Mouse (Mus musculus) hindbrain, postnatal 0 days (tissue): ENCODE data around the gene Lonp2. TPM values are rescaled to one million over a fixed set of nuclear protein-coding genes. Genes with fewer than 3 reads are reported as not detected.

ENCODE experiments used
- ATAC-seq: fragments of 200-750 bp; cut with Nextera tagmentation; 2 replicates; pipeline ENCODE4 v1.8.0; 2017; ENCODE audit warnings: mild to moderate bottlenecking, moderate TSS enrichment, moderate library complexity
- DNase-seq: peaks from one replicate; pipeline ENCODE4 v3.0.0-alpha.2; 2015; ENCODE audit warnings: low spot score
- H3K27ac ChIP-seq: fragments of 300-500 bp; sonication (generic); 2 replicates; pipeline ENCODE4 v1.5.1; 2014; ENCODE audit warnings: mild to moderate bottlenecking
- H3K27me3 ChIP-seq: fragments of 300-500 bp; sonication (generic); 2 replicates; pipeline ENCODE4 v1.6.1; 2014; ENCODE audit warnings: low read length, mixed read lengths; ENCODE audit not compliant: insufficient read depth
- H3K36me3 ChIP-seq: fragments of 300-500 bp; sonication (generic); 2 replicates; pipeline ENCODE4 v1.6.1; 2014; ENCODE audit warnings: low read length, mixed read lengths; ENCODE audit not compliant: insufficient read depth
- H3K4me1 ChIP-seq: fragments of 300-500 bp; sonication (generic); 2 replicates; pipeline ENCODE4 v1.6.1; 2014; ENCODE audit warnings: antibody characterized with exemption, low read length, mixed read lengths; ENCODE audit not compliant: insufficient read depth
- H3K4me2 ChIP-seq: fragments of 300-500 bp; sonication (generic); 2 replicates; pipeline ENCODE4 v1.6.1; 2014; ENCODE audit warnings: low read depth, mild to moderate bottlenecking, low read length, moderate library complexity, mixed read lengths
- H3K4me3 ChIP-seq: fragments of 300-500 bp; sonication (generic); 2 replicates; pipeline ENCODE4 v1.5.1; 2014; ENCODE audit warnings: low read length
- H3K9ac ChIP-seq: fragments of 300-500 bp; sonication (generic); replicated peaks from 2 replicates; pipeline ENCODE4 v1.6.1; 2014; ENCODE audit warnings: mild to moderate bottlenecking, low read length, moderate library complexity, mixed read lengths
- H3K9me3 ChIP-seq: fragments of 300-500 bp; sonication (generic); 2 replicates; pipeline ENCODE4 v1.6.1; 2016; ENCODE audit warnings: low read length, mixed read lengths
- CTCF ChIP-seq: IDR thresholded peaks from 2 replicates; pipeline ENCODE4 v1.5.1; 2016; ENCODE audit warnings: antibody characterized with exemption, control low read depth, low read depth
- WGBS: fragments of 180-500 bp; shearing (Covaris S2); extraction: QIAGEN DNeasy Blood & Tissue Kit; methylation state at CpG from one replicate; pipeline ENCODE4 v1.1.7; 2014; 5-methylcytosine and 5-hydroxymethylcytosine counted together
- polyA plus RNA-seq: library from polyadenylated mRNA; unstranded; fragments of >200 nt; fragmentation: Nextera tagmentation; extraction: Ambion mirVana; gene quantifications from 2 replicates; pipeline ENCODE4 v1.2.1, GENCODE M21; 2015
- total RNA-seq: library from RNA; depleted of rRNA; stranded (reverse); fragments of >200 nt; gene quantifications from 2 replicates; pipeline ENCODE4 v1.2.3, GENCODE M21; 2014

Gene Lonp2
- total and polyA plus RNA-seq, 2 experiments from 2014 or later: 58.8 to 65.2 TPM

- DNase-seq (no peak), ATAC-seq (no peak)
- 90% methylated on average over 2 of the region's 2 CpGs for WGBS
- no peaks in the 10 kb centered on the region for H3K27me3 ChIP-seq
- no peak overlapping the region for H3K4me2 ChIP-seq
- no peak overlapping the region for H3K9ac ChIP-seq
- H3K4me1 ChIP-seq: peaks cover 5% of the 10 kb centered on the region
- no peaks in the 10 kb centered on the region for H3K9me3 ChIP-seq
- no peak overlapping the region for H3K27ac ChIP-seq
- no peak overlapping the region for H3K4me3 ChIP-seq
- peaks cover 3% of the 10 kb centered on the region; the same call in 1 of the 2 replicates for H3K36me3 ChIP-seq
- no peak for TF ChIP-seq CTCF
These were observed 94.6 kb downstream of the Lonp2 start for GRCm38 (mm10) chr8:86718332-86718994.

GRCm38 (mm10) chr8:86719368-86719767 is 95.5 kb downstream of the Lonp2 start:
- Histone ChIP-seq H3K27me3 (no peaks in the 10 kb centered on the region), H3K4me2 (no peak overlapping the region), H3K9ac (no peak overlapping the region), H3K4me3 (no peak overlapping the region), H3K36me3 (peaks cover 3% of the 10 kb centered on the region; the same call in 1 of the 2 replicates), H3K9me3 (no peaks in the 10 kb centered on the region), H3K4me1 (peaks cover 3% of the 10 kb centered on the region; the same call in 1 of the 2 replicates), H3K27ac (no peak overlapping the region)
- WGBS: 78% methylated on average over 1 of the region's 1 CpGs
- TF ChIP-seq CTCF: no peak
- no peak for DNase-seq
- ATAC-seq: no peak

- 91% methylated on average over 6 of the region's 6 CpGs for WGBS
- DNase-seq (no peak), ATAC-seq (no peak)
- Histone ChIP-seq H3K36me3 (peaks cover 3% of the 10 kb centered on the region; the same call in 1 of the 2 replicates), H3K9ac (no peak overlapping the region), H3K4me1 (no peaks in the 10 kb centered on the region), H3K9me3 (no peaks in the 10 kb centered on the region), H3K27ac (no peak overlapping the region), H3K4me2 (no peak overlapping the region), H3K27me3 (no peaks in the 10 kb centered on the region), H3K4me3 (no peak overlapping the region)
- TF ChIP-seq CTCF: 0 out of 2 replicates have a peak, but pooled peaks have one; percentile 2
These were observed 97.1 kb downstream of the Lonp2 start for GRCm38 (mm10) chr8:86720756-86721459.

- Histone ChIP-seq H3K27ac (no peak overlapping the region), H3K4me2 (no peak overlapping the region), H3K9me3 (no peaks in the 10 kb centered on the region), H3K4me1 (no peaks in the 10 kb centered on the region), H3K36me3 (peaks cover 3% of the 10 kb centered on the region; the same call in 1 of the 2 replicates), H3K9ac (no peak overlapping the region), H3K27me3 (no peaks in the 10 kb centered on the region), H3K4me3 (no peak overlapping the region)
- ATAC-seq (no peak), DNase-seq (no peak)
- 84% methylated on average over 2 of the region's 2 CpGs for WGBS
- no peak for TF ChIP-seq CTCF
These were observed 97.6 kb downstream of the Lonp2 start for GRCm38 (mm10) chr8:86721490-86721889.

GRCm38 (mm10) chr8:86726959-86727358 is 103.1 kb downstream of the Lonp2 start:
- Histone ChIP-seq H3K27ac (no peak overlapping the region), H3K9me3 (no peaks in the 10 kb centered on the region), H3K27me3 (no peaks in the 10 kb centered on the region), H3K4me2 (no peak overlapping the region), H3K36me3 (no peaks in the 10 kb centered on the region), H3K4me3 (no peak overlapping the region), H3K4me1 (0 out of 2 replicates have a peak, but pooled peaks cover 8% of the 10 kb centered on the region), H3K9ac (no peak overlapping the region)
- TF ChIP-seq CTCF: no peak
- ATAC-seq: no peak
- WGBS: 64% methylated on average over 6 of the region's 6 CpGs
- DNase-seq: no peak

- Histone ChIP-seq H3K4me2 (no peak overlapping the region), H3K9me3 (no peaks in the 10 kb centered on the region), H3K4me3 (no peak overlapping the region), H3K27ac (peak overlapping the region; percentile 41; the same call in 1 of the 2 replicates), H3K4me1 (0 out of 2 replicates have a peak, but pooled peaks cover 8% of the 10 kb centered on the region), H3K36me3 (no peaks in the 10 kb centered on the region), H3K9ac (no peak overlapping the region), H3K27me3 (no peaks in the 10 kb centered on the region)
- DNase-seq (no peak), ATAC-seq (no peak)
- 69% methylated on average over 19 of the region's 19 CpGs for WGBS
- TF ChIP-seq CTCF: no peak
These were observed 104.5 kb downstream of the Lonp2 start for GRCm38 (mm10) chr8:86728224-86728950.
